Mouse (Mus musculus): Measurements from ENCODE around the gene Slc15a2.

- no peak for TF ChIP-seq ZC3H11A (IDR thresholded peaks at IDR 0.05; ENCODE audit: borderline replicate concordance, low read depth, low read length)
- TF ChIP-seq ZNF384 (IDR thresholded peaks at IDR 0.05; ENCODE audit: low read depth, low read length): no peak
- TF ChIP-seq MAFK (IDR thresholded peaks at IDR 0.05; ENCODE audit: insufficient read depth, low read depth, low read length): no peak
- TF ChIP-seq HCFC1 (IDR thresholded peaks at IDR 0.05; ENCODE audit: borderline replicate concordance, insufficient read depth, low read length): no peak
These were observed 13.9 kb downstream of the Slc15a2 start for GRCm38 (mm10) chr16:36770830-36771229.
